Mouse (Mus musculus): ENCODE results near the gene Sobp.

Gene Sobp

GRCm38 (mm10) chr10:42994331-42994782 is 180.0 kb downstream of the Sobp start:
- DNase-seq (ENCODE audit: low spot score in 2 of 2), result no peak

- no peak for DNase-seq (ENCODE audit: low spot score in 2 of 2)
Measured at GRCm38 (mm10) chr10:42991018-42991417, 183.3 kb downstream of the Sobp start.

GRCm38 (mm10) chr10:42989910-42990309 is 184.4 kb downstream of the Sobp start:
- peak in 1 of 2 experiments; percentile 68 for DNase-seq (ENCODE audit: low spot score in 2 of 2)

GRCm38 (mm10) chr10:42988627-42989026 is 185.7 kb downstream of the Sobp start:
- no peak for DNase-seq (ENCODE audit: low spot score in 2 of 2)

- DNase-seq (ENCODE audit: low spot score in 2 of 2), result peak in 1 of 2 experiments; percentile 57
Measured at GRCm38 (mm10) chr10:42987594-42988052, 186.7 kb downstream of the Sobp start.

- no peak for DNase-seq (ENCODE audit: low spot score in 2 of 2)
Measured at GRCm38 (mm10) chr10:42984886-42985285, 189.4 kb downstream of the Sobp start.

- no peak for DNase-seq (ENCODE audit: low spot score in 2 of 2)
Measured at GRCm38 (mm10) chr10:42980999-42981757, 193.2 kb downstream of the Sobp start.

GRCm38 (mm10) chr10:42978346-42978745 is 196.0 kb downstream of the Sobp start:
- DNase-seq (ENCODE audit: low spot score in 2 of 2), result no peak

- DNase-seq (ENCODE audit: low spot score in 2 of 2), result no peak
Measured at GRCm38 (mm10) chr10:42976577-42976976, 197.8 kb downstream of the Sobp start.

GRCm38 (mm10) chr10:42973537-42973936 is 200.8 kb downstream of the Sobp start:
- DNase-seq (ENCODE audit: low spot score in 2 of 2), result no peak

GRCm38 (mm10) chr10:42972504-42973172 is 201.7 kb downstream of the Sobp start:
- DNase-seq (ENCODE audit: low spot score in 2 of 2), result peak; percentile 75 to 87

GRCm38 (mm10) chr10:42968332-42968731 is 206.0 kb downstream of the Sobp start:
- DNase-seq (ENCODE audit: low spot score in 2 of 2), result no peak

GRCm38 (mm10) chr10:42963061-42963460 is 211.3 kb downstream of the Sobp start:
- no peak for DNase-seq (ENCODE audit: low spot score in 2 of 2)

GRCm38 (mm10) chr10:42962655-42963054 is 211.7 kb downstream of the Sobp start:
- DNase-seq (ENCODE audit: low spot score in 2 of 2), result no peak

- no peak for DNase-seq (ENCODE audit: low spot score in 2 of 2)
Measured at GRCm38 (mm10) chr10:42962181-42962601, 212.1 kb downstream of the Sobp start.

GRCm38 (mm10) chr10:42961771-42962170 is 212.6 kb downstream of the Sobp start:
- no peak for DNase-seq (ENCODE audit: low spot score in 2 of 2)

- no peak for DNase-seq (ENCODE audit: low spot score in 2 of 2)
Measured at GRCm38 (mm10) chr10:42958686-42959085, 215.6 kb downstream of the Sobp start.

- DNase-seq (ENCODE audit: low spot score in 2 of 2), result peak; percentile 78 to 85
Measured at GRCm38 (mm10) chr10:42957881-42958651, 216.3 kb downstream of the Sobp start.

GRCm38 (mm10) chr10:42955205-42955604 is 219.1 kb downstream of the Sobp start:
- no peak for DNase-seq (ENCODE audit: low spot score in 2 of 2)

- no peak for DNase-seq (ENCODE audit: low spot score in 2 of 2)
Measured at GRCm38 (mm10) chr10:42953601-42954000, 220.7 kb downstream of the Sobp start.
